Mouse (Mus musculus) thymus, adult 2 months (tissue): ENCODE results near the gene Pilra.

Experiments
- CTCF ChIP-seq: fragments of 200-500 bp; IDR thresholded peaks from 2 replicates; pipeline ENCODE4 v1.5.1; 2012; ENCODE audit warnings: mild to moderate bottlenecking, control low read depth, low read length, moderate library complexity, borderline replicate concordance; ENCODE audit not compliant: control insufficient read depth, poor library complexity, insufficient read depth; ENCODE audit errors: extremely low read depth
- POLR2A ChIP-seq: fragments of 200-500 bp; IDR thresholded peaks from 2 replicates; pipeline ENCODE4 v1.6.1; 2012; ENCODE audit warnings: mild to moderate bottlenecking, low read length, control low read depth, moderate library complexity; ENCODE audit not compliant: control insufficient read depth, poor library complexity, insufficient read depth; ENCODE audit errors: extremely low read depth

DNA sequence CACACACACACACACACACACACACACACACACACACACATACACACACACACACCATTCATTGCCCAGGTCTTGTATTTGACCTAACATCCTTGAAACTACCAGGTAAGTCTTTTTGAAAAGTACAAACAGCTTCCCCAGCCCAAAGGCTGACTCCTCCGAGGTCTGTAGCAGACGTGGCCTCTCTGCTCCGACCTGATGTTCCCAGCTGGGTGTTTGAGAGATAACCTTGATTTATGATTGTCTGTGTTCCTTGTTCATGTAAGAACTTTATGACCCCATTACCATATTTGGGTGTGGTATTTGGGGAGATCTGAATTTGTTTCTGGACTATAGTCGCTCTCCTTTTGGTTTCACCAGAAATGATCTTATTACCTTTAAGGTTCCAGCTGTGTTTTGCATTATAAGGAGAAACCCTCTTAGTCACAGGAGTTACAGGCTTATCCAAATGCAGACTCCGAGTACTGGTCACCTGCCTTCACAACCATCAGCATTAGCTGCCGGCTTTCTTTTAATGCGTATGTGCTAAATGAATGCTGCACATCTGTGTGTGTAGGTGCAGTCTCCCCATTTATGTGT is 58.7 kb downstream of the Pilra start:
- no peak for TF ChIP-seq POLR2A
- TF ChIP-seq CTCF: no peak
